In genomic region chr6:52157466-52158275, GRCm38 (mm10) we compare ENCODE assay signal across 8 mouse cellular contexts. TPM values are rescaled to one million over a fixed set of nuclear protein-coding genes. Genes with fewer than 3 reads are reported as not detected.
A peak's percentile ranks its signal among the peaks of the same experiment; 100 is the strongest.
DNase-seq lines count a peak whose midpoint lies in the region; ATAC-seq and TF ChIP-seq lines count a peak whose summit lies in the region.

No protein-coding gene starts in this region.

- DNase-seq in kidney, adult 9 months: peak; percentile 20
- DNase-seq in kidney, postnatal 36 days: no peak
- DNase-seq in embryo, embryonic 11 days: peak; percentile 27
- DNase-seq in hindbrain, postnatal 0 days (ENCODE audit: low spot score): no peak
- DNase-seq in midbrain, postnatal 0 days (ENCODE audit: low spot score): no peak
- no peak for DNase-seq in layer of hippocampus, postnatal 36 days
- no peak for DNase-seq in left cerebral cortex, adult 8-10 months (ENCODE audit: low spot score in 2 of 2)

- H3K27ac ChIP-seq in hindbrain, postnatal 0 days: no peak overlapping the region
- no peak overlapping the region for H3K27ac ChIP-seq in midbrain, postnatal 0 days (ENCODE audit: low read depth, low read length)

- 2% methylated on average over 32 of the region's 32 CpGs for WGBS in hindbrain, postnatal 0 days
- 2% methylated on average over 31 of the region's 32 CpGs for WGBS in midbrain, postnatal 0 days

- ATAC-seq in hindbrain, postnatal 0 days: peak; percentile 1; the same call in 1 of the 2 replicates
- ATAC-seq in midbrain, postnatal 0 days (ENCODE audit: low FRiP score): peak; percentile 47; the same call in 1 of the 2 replicates
- ATAC-seq in erythroid progenitor cell, adult 5-6 weeks (replicated peaks; ENCODE audit: low FRiP score, poor library complexity, severe bottlenecking): no peak

- H3K9ac ChIP-seq in hindbrain, postnatal 0 days (replicated peaks; ENCODE audit: low read length): no peak overlapping the region
- no peak overlapping the region for H3K9ac ChIP-seq in midbrain, postnatal 0 days (replicated peaks; ENCODE audit: low read length, poor library complexity, severe bottlenecking)

- no peaks in the 10 kb centered on the region for H3K36me3 ChIP-seq in hindbrain, postnatal 0 days (ENCODE audit: insufficient read depth, low read length)
- H3K36me3 ChIP-seq in midbrain, postnatal 0 days (ENCODE audit: insufficient read depth, low read length): no peaks in the 10 kb centered on the region

- no peak for TF ChIP-seq CTCF in hindbrain, postnatal 0 days (IDR thresholded peaks at IDR 0.05; ENCODE audit: low read depth)
- TF ChIP-seq CTCF in midbrain, postnatal 0 days (IDR thresholded peaks at IDR 0.05): no peak

- peak overlapping the region; percentile 67 for H3K4me3 ChIP-seq in hindbrain, postnatal 0 days (ENCODE audit: low read length)
- H3K4me3 ChIP-seq in midbrain, postnatal 0 days (ENCODE audit: low read depth, low read length): peak overlapping the region; percentile 39

- H3K4me1 ChIP-seq in hindbrain, postnatal 0 days (ENCODE audit: insufficient read depth, low read length): no peaks in the 10 kb centered on the region
- H3K4me1 ChIP-seq in midbrain, postnatal 0 days (ENCODE audit: insufficient read depth, low read length): peaks cover 5% of the 10 kb centered on the region; the same call in 1 of the 2 replicates

- H3K27me3 ChIP-seq in hindbrain, postnatal 0 days (ENCODE audit: insufficient read depth, low read length): peaks cover 69% of the 10 kb centered on the region
- peaks cover 86% of the 10 kb centered on the region for H3K27me3 ChIP-seq in midbrain, postnatal 0 days (ENCODE audit: insufficient read depth, low read length)

- peak overlapping the region; percentile 93 for H3K4me2 ChIP-seq in hindbrain, postnatal 0 days (ENCODE audit: low read depth, low read length)
- peak overlapping the region; percentile 75 for H3K4me2 ChIP-seq in midbrain, postnatal 0 days (ENCODE audit: low read depth, low read length, poor library complexity, severe bottlenecking)

- H3K9me3 ChIP-seq in hindbrain, postnatal 0 days (ENCODE audit: low read length): no peaks in the 10 kb centered on the region
- H3K9me3 ChIP-seq in midbrain, postnatal 0 days (ENCODE audit: low read length): no peaks in the 10 kb centered on the region

RNA-seq across cellular contexts. Expression of gene Hoxa1, which starts 0.4 kb away (rescaled TPM):
- 1.1 and 3.7 TPM in 2 replicates for total RNA-seq in hindbrain, postnatal 0 days (2014; rRNA removed)
- polyA plus RNA-seq in hindbrain, postnatal 0 days (2015; fragmentation: Nextera tagmentation; extraction: Ambion mirVana): 1.1 and 1.2 TPM in 2 replicates
- 0.27 TPM in 1 of 2 replicates, not detected in the other for total RNA-seq in midbrain, postnatal 0 days (2014; rRNA removed)
- polyA plus RNA-seq in midbrain, postnatal 0 days (2015; fragmentation: Nextera tagmentation; extraction: Ambion mirVana): 0.16 TPM in 1 of 2 replicates, not detected in the other
- not detected in 2 replicates for total RNA-seq in erythroid progenitor cell, adult 5-6 weeks (2015; ENCODE audit: low replicate concordance)
- not detected in 2 replicates for total RNA-seq in erythroid progenitor cell, adult 5-6 weeks (2017; ENCODE audit: low replicate concordance)
- total RNA-seq in layer of hippocampus, postnatal 36 days (2021): not detected
- not detected for total RNA-seq in left cerebral cortex, adult 8-10 months (2022)

RNA-seq across cellular contexts. Expression of gene Hoxa2, which starts 7.0 kb away (rescaled TPM):
- total RNA-seq in hindbrain, postnatal 0 days (2014; rRNA removed): 20.3 and 24.3 TPM in 2 replicates
- 16.3 and 16.5 TPM in 2 replicates for polyA plus RNA-seq in hindbrain, postnatal 0 days (2015; fragmentation: Nextera tagmentation; extraction: Ambion mirVana)
- total RNA-seq in midbrain, postnatal 0 days (2014; rRNA removed): 1.6 and 3.0 TPM in 2 replicates
- polyA plus RNA-seq in midbrain, postnatal 0 days (2015; fragmentation: Nextera tagmentation; extraction: Ambion mirVana): not detected in 2 replicates
- total RNA-seq in erythroid progenitor cell, adult 5-6 weeks (2015; ENCODE audit: low replicate concordance): not detected in 2 replicates
- not detected in 2 replicates for total RNA-seq in erythroid progenitor cell, adult 5-6 weeks (2017; ENCODE audit: low replicate concordance)
- not detected for total RNA-seq in layer of hippocampus, postnatal 36 days (2021)
- total RNA-seq in left cerebral cortex, adult 8-10 months (2022): not detected

RNA-seq across cellular contexts. Expression of gene 5730596B20Rik, which starts 19.6 kb away (rescaled TPM):
- 1.1 and 1.2 TPM in 2 replicates for total RNA-seq in hindbrain, postnatal 0 days (2014; rRNA removed)
- 1.3 and 1.5 TPM in 2 replicates for polyA plus RNA-seq in hindbrain, postnatal 0 days (2015; fragmentation: Nextera tagmentation; extraction: Ambion mirVana)
- total RNA-seq in midbrain, postnatal 0 days (2014; rRNA removed): not detected in 2 replicates
- polyA plus RNA-seq in midbrain, postnatal 0 days (2015; fragmentation: Nextera tagmentation; extraction: Ambion mirVana): not detected in 2 replicates
- total RNA-seq in erythroid progenitor cell, adult 5-6 weeks (2015; ENCODE audit: low replicate concordance): not detected in 2 replicates
- not detected in 2 replicates for total RNA-seq in erythroid progenitor cell, adult 5-6 weeks (2017; ENCODE audit: low replicate concordance)
- not detected for total RNA-seq in layer of hippocampus, postnatal 36 days (2021)
- total RNA-seq in left cerebral cortex, adult 8-10 months (2022): not detected

RNA-seq across cellular contexts. Expression of gene Hoxa4, which starts 33.9 kb away (rescaled TPM):
- 4.8 and 7.3 TPM in 2 replicates for total RNA-seq in hindbrain, postnatal 0 days (2014; rRNA removed)
- 10.5 and 12.0 TPM in 2 replicates for polyA plus RNA-seq in hindbrain, postnatal 0 days (2015; fragmentation: Nextera tagmentation; extraction: Ambion mirVana)
- 0.22 TPM in 1 of 2 replicates, not detected in the other for total RNA-seq in midbrain, postnatal 0 days (2014; rRNA removed)
- not detected in 2 replicates for polyA plus RNA-seq in midbrain, postnatal 0 days (2015; fragmentation: Nextera tagmentation; extraction: Ambion mirVana)
- total RNA-seq in erythroid progenitor cell, adult 5-6 weeks (2015; ENCODE audit: low replicate concordance): not detected in 2 replicates
- not detected in 2 replicates for total RNA-seq in erythroid progenitor cell, adult 5-6 weeks (2017; ENCODE audit: low replicate concordance)
- not detected for total RNA-seq in layer of hippocampus, postnatal 36 days (2021)
- not detected for total RNA-seq in left cerebral cortex, adult 8-10 months (2022)

RNA-seq across cellular contexts. Expression of gene Hoxa5, which starts 46.7 kb away (rescaled TPM):
- total RNA-seq in hindbrain, postnatal 0 days (2014; rRNA removed): 99.2 and 108 TPM in 2 replicates
- polyA plus RNA-seq in hindbrain, postnatal 0 days (2015; fragmentation: Nextera tagmentation; extraction: Ambion mirVana): 81.7 and 89.4 TPM in 2 replicates
- total RNA-seq in midbrain, postnatal 0 days (2014; rRNA removed): 10.4 TPM in 1 of 2 replicates, not detected in the other
- not detected in 2 replicates for polyA plus RNA-seq in midbrain, postnatal 0 days (2015; fragmentation: Nextera tagmentation; extraction: Ambion mirVana)
- not detected in 2 replicates for total RNA-seq in erythroid progenitor cell, adult 5-6 weeks (2015; ENCODE audit: low replicate concordance)
- total RNA-seq in erythroid progenitor cell, adult 5-6 weeks (2017; ENCODE audit: low replicate concordance): not detected in 2 replicates
- not detected for total RNA-seq in layer of hippocampus, postnatal 36 days (2021)
- not detected for total RNA-seq in left cerebral cortex, adult 8-10 months (2022)

Comparison
In these comparisons a context has a peak if more than half of its experiments do, and no peak if none do; other contexts are left out.
1. DNase-seq: peak in kidney, adult 9 months (single experiment) and embryo, embryonic 11 days (single experiment); none in kidney, postnatal 36 days (0 of 2), hindbrain, postnatal 0 days (single experiment), midbrain, postnatal 0 days (single experiment), layer of hippocampus, postnatal 36 days (0 of 2) and left cerebral cortex, adult 8-10 months (0 of 2).